Mouse (Mus musculus): ENCODE results near the gene Wdfy4. TPM values are rescaled to one million over a fixed set of nuclear protein-coding genes. Genes with fewer than 3 reads are reported as not detected.

Wdfy4 gene
- polyA plus RNA-seq, 1 experiment, result 19.4 TPM

- Histone ChIP-seq H3K27ac (ENCODE audit: control insufficient read depth, insufficient read depth, low read length) (no peak overlapping the region), H3K27me3 (ENCODE audit: control insufficient read depth, insufficient read depth, low read length) (no peaks in the 10 kb centered on the region), H3K4me3 (ENCODE audit: control insufficient read depth, insufficient read depth, low read length) (no peak overlapping the region), H3K4me1 (replicated peaks; ENCODE audit: control insufficient read depth, insufficient read depth, low read length) (no peaks in the 10 kb centered on the region), H3K36me3 (ENCODE audit: control insufficient read depth, insufficient read depth, low read length) (no peaks in the 10 kb centered on the region)
- DNase-seq, result no peak
- TF ChIP-seq POLR2A (IDR thresholded peaks at IDR 0.05; ENCODE audit: control insufficient read depth, extremely low read depth, insufficient read depth, low read length, poor library complexity) (no peak), CTCF (IDR thresholded peaks at IDR 0.05; ENCODE audit: borderline replicate concordance, control insufficient read depth, extremely low read depth, insufficient read depth, low read length, poor library complexity) (no peak)
- 97% methylated on average over 8 of the region's 8 CpGs for WGBS
These were observed 131.9 kb downstream of the Wdfy4 start for GRCm38 (mm10) chr14:33053441-33053840.

GRCm38 (mm10) chr14:33045217-33045616 lies 140.1 kb downstream of the Wdfy4 start:
- Histone ChIP-seq H3K4me3 (ENCODE audit: control insufficient read depth, insufficient read depth, low read length) (no peak overlapping the region), H3K4me1 (replicated peaks; ENCODE audit: control insufficient read depth, insufficient read depth, low read length) (no peaks in the 10 kb centered on the region), H3K27me3 (ENCODE audit: control insufficient read depth, insufficient read depth, low read length) (no peaks in the 10 kb centered on the region), H3K27ac (ENCODE audit: control insufficient read depth, insufficient read depth, low read length) (no peak overlapping the region), H3K36me3 (ENCODE audit: control insufficient read depth, insufficient read depth, low read length) (no peaks in the 10 kb centered on the region)
- TF ChIP-seq POLR2A (IDR thresholded peaks at IDR 0.05; ENCODE audit: control insufficient read depth, extremely low read depth, insufficient read depth, low read length, poor library complexity) (no peak), CTCF (IDR thresholded peaks at IDR 0.05; ENCODE audit: borderline replicate concordance, control insufficient read depth, extremely low read depth, insufficient read depth, low read length, poor library complexity) (no peak)
- DNase-seq, result no peak
- 91% methylated on average over 3 of the region's 3 CpGs for WGBS

- DNase-seq, result no peak
- Histone ChIP-seq H3K27me3 (ENCODE audit: control insufficient read depth, insufficient read depth, low read length) (no peaks in the 10 kb centered on the region; the same call in 1 of the 2 replicates), H3K36me3 (ENCODE audit: control insufficient read depth, insufficient read depth, low read length) (no peaks in the 10 kb centered on the region), H3K4me3 (ENCODE audit: control insufficient read depth, insufficient read depth, low read length) (no peak overlapping the region), H3K27ac (ENCODE audit: control insufficient read depth, insufficient read depth, low read length) (no peak overlapping the region), H3K4me1 (replicated peaks; ENCODE audit: control insufficient read depth, insufficient read depth, low read length) (no peaks in the 10 kb centered on the region)
- 94% methylated on average over 3 of the region's 3 CpGs for WGBS
- no peak for TF ChIP-seq POLR2A (IDR thresholded peaks at IDR 0.05; ENCODE audit: control insufficient read depth, extremely low read depth, insufficient read depth, low read length, poor library complexity)
- TF ChIP-seq CTCF (IDR thresholded peaks at IDR 0.05; ENCODE audit: borderline replicate concordance, control insufficient read depth, extremely low read depth, insufficient read depth, low read length, poor library complexity), result no peak
These were observed 148.5 kb downstream of the Wdfy4 start for GRCm38 (mm10) chr14:33036811-33037210.

- H3K4me1 ChIP-seq (replicated peaks; ENCODE audit: control insufficient read depth, insufficient read depth, low read length), result no peaks in the 10 kb centered on the region
- no peak overlapping the region for H3K4me3 ChIP-seq (ENCODE audit: control insufficient read depth, insufficient read depth, low read length)
- no peak overlapping the region for H3K27ac ChIP-seq (ENCODE audit: control insufficient read depth, insufficient read depth, low read length)
- WGBS, result 95% methylated on average over 5 of the region's 5 CpGs
- no peaks in the 10 kb centered on the region for H3K36me3 ChIP-seq (ENCODE audit: control insufficient read depth, insufficient read depth, low read length)
- no peak for TF ChIP-seq CTCF (IDR thresholded peaks at IDR 0.05; ENCODE audit: borderline replicate concordance, control insufficient read depth, extremely low read depth, insufficient read depth, low read length, poor library complexity)
- no peak for TF ChIP-seq POLR2A (IDR thresholded peaks at IDR 0.05; ENCODE audit: control insufficient read depth, extremely low read depth, insufficient read depth, low read length, poor library complexity)
- no peaks in the 10 kb centered on the region; the same call in 1 of the 2 replicates for H3K27me3 ChIP-seq (ENCODE audit: control insufficient read depth, insufficient read depth, low read length)
- DNase-seq, result no peak
These were observed 149.9 kb downstream of the Wdfy4 start for GRCm38 (mm10) chr14:33035386-33035785.

GRCm38 (mm10) chr14:33033424-33033823 lies 151.9 kb downstream of the Wdfy4 start:
- Histone ChIP-seq H3K27ac (ENCODE audit: control insufficient read depth, insufficient read depth, low read length) (no peak overlapping the region), H3K27me3 (ENCODE audit: control insufficient read depth, insufficient read depth, low read length) (no peaks in the 10 kb centered on the region), H3K4me3 (ENCODE audit: control insufficient read depth, insufficient read depth, low read length) (no peak overlapping the region), H3K36me3 (ENCODE audit: control insufficient read depth, insufficient read depth, low read length) (no peaks in the 10 kb centered on the region), H3K4me1 (replicated peaks; ENCODE audit: control insufficient read depth, insufficient read depth, low read length) (no peaks in the 10 kb centered on the region)
- WGBS, result 95% methylated on average over 6 of the region's 6 CpGs
- DNase-seq, result no peak
- TF ChIP-seq CTCF (IDR thresholded peaks at IDR 0.05; ENCODE audit: borderline replicate concordance, control insufficient read depth, extremely low read depth, insufficient read depth, low read length, poor library complexity) (no peak), POLR2A (IDR thresholded peaks at IDR 0.05; ENCODE audit: control insufficient read depth, extremely low read depth, insufficient read depth, low read length, poor library complexity) (no peak)

GRCm38 (mm10) chr14:33030849-33031248 lies 154.5 kb downstream of the Wdfy4 start:
- TF ChIP-seq CTCF (IDR thresholded peaks at IDR 0.05; ENCODE audit: borderline replicate concordance, control insufficient read depth, extremely low read depth, insufficient read depth, low read length, poor library complexity), result no peak
- no peak for TF ChIP-seq POLR2A (IDR thresholded peaks at IDR 0.05; ENCODE audit: control insufficient read depth, extremely low read depth, insufficient read depth, low read length, poor library complexity)
- no peak for DNase-seq
- Histone ChIP-seq H3K4me3 (ENCODE audit: control insufficient read depth, insufficient read depth, low read length) (no peak overlapping the region), H3K27ac (ENCODE audit: control insufficient read depth, insufficient read depth, low read length) (no peak overlapping the region), H3K27me3 (ENCODE audit: control insufficient read depth, insufficient read depth, low read length) (no peaks in the 10 kb centered on the region), H3K36me3 (ENCODE audit: control insufficient read depth, insufficient read depth, low read length) (no peaks in the 10 kb centered on the region), H3K4me1 (replicated peaks; ENCODE audit: control insufficient read depth, insufficient read depth, low read length) (no peaks in the 10 kb centered on the region)
- 53% methylated on average over 3 of the region's 3 CpGs for WGBS

GRCm38 (mm10) chr14:33019606-33020005 lies 165.7 kb downstream of the Wdfy4 start:
- no peaks in the 10 kb centered on the region for H3K27me3 ChIP-seq (ENCODE audit: control insufficient read depth, insufficient read depth, low read length)
- H3K4me3 ChIP-seq (ENCODE audit: control insufficient read depth, insufficient read depth, low read length), result no peak overlapping the region
- no peak overlapping the region for H3K27ac ChIP-seq (ENCODE audit: control insufficient read depth, insufficient read depth, low read length)
- no peaks in the 10 kb centered on the region for H3K36me3 ChIP-seq (ENCODE audit: control insufficient read depth, insufficient read depth, low read length)
- DNase-seq, result no peak
- TF ChIP-seq POLR2A (IDR thresholded peaks at IDR 0.05; ENCODE audit: control insufficient read depth, extremely low read depth, insufficient read depth, low read length, poor library complexity) (no peak), CTCF (IDR thresholded peaks at IDR 0.05; ENCODE audit: borderline replicate concordance, control insufficient read depth, extremely low read depth, insufficient read depth, low read length, poor library complexity) (no peak)
- no peaks in the 10 kb centered on the region for H3K4me1 ChIP-seq (replicated peaks; ENCODE audit: control insufficient read depth, insufficient read depth, low read length)
- 94% methylated on average over 5 of the region's 5 CpGs for whole genome bisulfite sequencing

Measured in thymus, adult 2 months (tissue).